Mouse (Mus musculus): ENCODE results near the gene Oprl1.

GRCm38 (mm10) chr2:181763886-181764527, 49.2 kb downstream of the Oprl1 start:
- TF ChIP-seq POLR2A (IDR thresholded peaks at IDR 0.05; ENCODE audit: insufficient read depth, low read length) = no peak
- no peak for TF ChIP-seq EP300 (IDR thresholded peaks at IDR 0.05; ENCODE audit: insufficient read depth, low read depth, low read length)
